Mouse (Mus musculus) small intestine, adult 2 months (tissue): ENCODE data around the gene Hmgb1. TPM values are rescaled to one million over a fixed set of nuclear protein-coding genes. Genes with fewer than 3 reads are reported as not detected.

ENCODE experiments used
- H3K27ac ChIP-seq: fragments of 200-500 bp; 2 replicates; pipeline ENCODE4 v1.5.1; 2012; ENCODE audit warnings: low read depth, low read length, control low read depth, inconsistent platforms; ENCODE audit not compliant: insufficient read depth
- H3K27me3 ChIP-seq: fragments of 200-500 bp; 2 replicates; pipeline ENCODE4 v1.6.1; 2012; ENCODE audit warnings: mild to moderate bottlenecking, moderate library complexity, low read length, inconsistent platforms; ENCODE audit not compliant: control insufficient read depth, insufficient read depth
- H3K36me3 ChIP-seq: fragments of 200-500 bp; 2 replicates; pipeline ENCODE4 v1.6.1; 2012; ENCODE audit warnings: mild to moderate bottlenecking, low read length, control low read depth, inconsistent platforms; ENCODE audit not compliant: control insufficient read depth, insufficient read depth
- H3K4me1 ChIP-seq: fragments of 200-500 bp; 2 replicates; pipeline ENCODE4 v1.6.1; 2012; ENCODE audit warnings: low read length, inconsistent platforms, mixed read lengths; ENCODE audit not compliant: control insufficient read depth, insufficient read depth, insufficient read length
- H3K4me3 ChIP-seq: fragments of 200-500 bp; 2 replicates; pipeline ENCODE4 v1.5.1; 2012; ENCODE audit warnings: low read depth, mild to moderate bottlenecking, control low read depth, inconsistent platforms, low read length, moderate library complexity
- CTCF ChIP-seq: fragments of 200-500 bp; IDR thresholded peaks from 2 replicates; pipeline ENCODE4 v1.5.1; 2012; ENCODE audit warnings: low read depth, mild to moderate bottlenecking, control low read depth, inconsistent platforms, low read length, moderate library complexity, mixed read lengths; ENCODE audit not compliant: insufficient replicate concordance, insufficient read length; ENCODE audit errors: extremely low read depth
- POLR2A ChIP-seq: fragments of 200-500 bp; IDR thresholded peaks from 2 replicates; pipeline ENCODE4 v1.6.1; 2012; ENCODE audit warnings: low read depth, mild to moderate bottlenecking, control low read depth, inconsistent platforms, low read length, moderate library complexity
- WGBS: fragments of 180-500 bp; shearing (Covaris S2); methylation state at CpG from one replicate; pipeline ENCODE4 v1.1.7; 2018; 5-methylcytosine and 5-hydroxymethylcytosine counted together
- polyA plus RNA-seq: library from polyadenylated mRNA; depleted of rRNA; stranded (reverse); fragments of >200 nt; gene quantifications from 2 replicates; pipeline ENCODE4 v1.2.3, GENCODE M21; 2012

Gene Hmgb1
- polyA plus RNA-seq, 1 experiment, result 5.2 TPM

DNA sequence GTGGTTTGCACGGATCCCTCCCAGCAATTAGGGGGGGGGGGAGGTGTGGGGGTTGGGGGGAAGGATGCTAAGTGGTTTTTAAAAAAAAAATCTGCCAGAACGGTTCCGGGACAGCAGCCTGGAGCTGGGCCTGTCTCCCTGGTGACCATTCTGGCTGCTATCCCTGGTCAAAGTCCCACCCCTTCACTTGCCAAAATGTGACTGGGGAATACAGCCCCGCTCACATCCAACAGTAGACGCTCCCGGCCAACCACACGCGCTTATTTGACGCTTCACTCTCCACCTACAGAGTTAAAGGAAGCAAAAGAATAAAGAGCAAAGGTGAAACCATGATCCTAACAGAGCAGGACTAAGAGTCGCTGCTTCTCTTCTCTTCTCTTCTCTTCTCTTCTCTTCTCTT is 146.6 kb downstream of the Hmgb1 start:
- 9% methylated on average over 10 of the region's 10 CpGs for WGBS
- H3K27ac ChIP-seq, result no peak overlapping the region
- no peaks in the 10 kb centered on the region for H3K36me3 ChIP-seq
- no peaks in the 10 kb centered on the region for H3K4me1 ChIP-seq
- H3K4me3 ChIP-seq, result no peak overlapping the region
- no peaks in the 10 kb centered on the region for H3K27me3 ChIP-seq
- TF ChIP-seq CTCF, result no peak
- no peak for TF ChIP-seq POLR2A

GRCm38 (mm10) chr5:149036920-149037319 is 147.4 kb downstream of the Hmgb1 start:
- TF ChIP-seq CTCF, result no peak
- TF ChIP-seq POLR2A, result no peak
- H3K27ac ChIP-seq, result no peak overlapping the region
- no peaks in the 10 kb centered on the region for H3K27me3 ChIP-seq
- 97% methylated on average over 3 of the region's 3 CpGs for WGBS
- no peaks in the 10 kb centered on the region for H3K4me1 ChIP-seq
- no peaks in the 10 kb centered on the region for H3K36me3 ChIP-seq
- no peak overlapping the region for H3K4me3 ChIP-seq

GRCm38 (mm10) chr5:149032438-149032837 is 151.9 kb downstream of the Hmgb1 start:
- Histone ChIP-seq H3K27ac (no peak overlapping the region), H3K4me3 (no peak overlapping the region), H3K36me3 (no peaks in the 10 kb centered on the region), H3K27me3 (no peaks in the 10 kb centered on the region), H3K4me1 (peaks cover 6% of the 10 kb centered on the region; the same call in 1 of the 2 replicates)
- no peak for TF ChIP-seq POLR2A
- TF ChIP-seq CTCF, result no peak
- 97% methylated on average over 4 of the region's 4 CpGs for WGBS

DNA sequence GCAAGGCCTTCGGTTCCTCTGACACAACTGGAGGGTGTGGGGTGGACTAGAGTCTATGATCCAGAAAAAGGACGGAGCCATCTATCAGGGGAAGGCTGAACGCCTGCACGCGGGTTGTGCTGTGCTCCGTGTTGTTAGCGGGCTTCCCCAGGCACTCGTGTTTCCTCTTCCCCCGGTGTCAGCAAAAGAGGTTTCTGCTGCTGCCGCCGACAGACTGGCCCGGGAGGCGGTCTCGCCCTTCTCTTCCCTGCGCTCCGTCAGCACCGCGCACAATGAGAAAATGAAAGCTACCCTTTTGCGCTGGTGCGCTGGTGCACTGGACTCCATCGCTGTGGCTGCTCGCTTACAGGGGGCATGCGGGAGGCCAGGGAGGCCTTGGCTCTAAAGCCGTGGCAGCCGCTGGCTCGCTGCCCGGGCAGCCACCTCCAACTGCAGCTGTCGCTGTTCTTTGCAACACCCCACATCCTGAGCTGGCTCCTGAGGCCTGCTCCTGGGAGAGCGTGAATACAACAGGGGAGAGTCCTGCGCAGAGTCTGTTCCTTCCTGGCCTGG is 153.0 kb downstream of the Hmgb1 start:
- peak overlapping the region; percentile 72 for H3K27ac ChIP-seq
- no peaks in the 10 kb centered on the region for H3K27me3 ChIP-seq
- H3K36me3 ChIP-seq, result no peaks in the 10 kb centered on the region
- no peak for TF ChIP-seq CTCF
- TF ChIP-seq POLR2A, result peak; percentile 56; the same call in 1 of the 2 replicates
- under 1% methylated on average over 30 of the region's 30 CpGs for WGBS
- peak overlapping the region; percentile 62 for H3K4me3 ChIP-seq
- peaks cover 6% of the 10 kb centered on the region; the same call in 1 of the 2 replicates for H3K4me1 ChIP-seq

DNA sequence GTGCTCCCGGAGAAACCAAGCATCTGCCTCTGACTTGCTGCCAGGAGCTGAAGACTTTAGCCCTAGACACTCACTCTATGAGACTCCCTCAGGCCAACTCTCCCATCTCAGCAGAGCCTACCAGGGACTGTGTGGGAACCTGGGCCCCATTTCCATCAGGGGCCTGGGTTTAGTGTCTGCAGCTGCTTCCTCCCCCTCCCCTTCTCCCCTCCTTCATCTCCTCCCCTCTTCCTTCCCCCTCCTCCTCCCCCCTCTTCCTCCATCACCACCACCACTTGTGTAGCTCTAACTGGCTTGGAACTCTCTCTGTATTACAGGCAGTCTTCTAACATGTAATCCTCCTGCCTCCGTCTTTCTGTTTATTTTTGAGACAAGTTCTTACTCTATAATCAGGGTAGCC is 154.2 kb downstream of the Hmgb1 start:
- H3K27me3 ChIP-seq, result no peaks in the 10 kb centered on the region
- H3K27ac ChIP-seq, result no peak overlapping the region
- H3K4me1 ChIP-seq, result peaks cover 6% of the 10 kb centered on the region; the same call in 1 of the 2 replicates
- H3K4me3 ChIP-seq, result no peak overlapping the region
- H3K36me3 ChIP-seq, result no peaks in the 10 kb centered on the region
- 57% methylated on average over 2 of the region's 2 CpGs for WGBS
- TF ChIP-seq CTCF, result no peak
- no peak for TF ChIP-seq POLR2A

- no peaks in the 10 kb centered on the region for H3K36me3 ChIP-seq
- TF ChIP-seq CTCF (no peak), POLR2A (no peak)
- H3K4me3 ChIP-seq, result no peak overlapping the region
- peaks cover 6% of the 10 kb centered on the region; the same call in 1 of the 2 replicates for H3K4me1 ChIP-seq
- no peak overlapping the region for H3K27ac ChIP-seq
- H3K27me3 ChIP-seq, result no peaks in the 10 kb centered on the region
- 28% methylated on average over 5 of the region's 5 CpGs for WGBS
These were observed 155.9 kb downstream of the Hmgb1 start for GRCm38 (mm10) chr5:149028394-149028793.

DNA sequence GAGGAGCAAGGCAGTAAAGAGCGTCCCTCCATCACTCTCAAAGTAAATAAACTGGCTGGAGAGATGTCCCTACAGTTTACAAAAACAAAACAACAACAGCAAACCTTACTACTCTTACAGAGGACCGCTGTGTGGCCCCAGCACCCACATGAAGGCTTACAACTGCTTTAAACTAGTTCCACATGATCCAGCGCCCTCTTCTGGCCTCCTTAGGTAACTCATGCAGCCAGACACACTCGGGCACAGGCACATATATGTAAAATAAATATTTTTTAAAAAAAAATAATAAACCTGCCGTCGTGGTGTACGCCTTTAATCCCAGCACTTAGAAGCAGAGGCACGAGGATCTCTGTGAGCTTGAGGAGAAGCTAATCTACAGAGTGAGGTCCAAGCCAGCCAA is 156.9 kb downstream of the Hmgb1 start:
- no peak for TF ChIP-seq POLR2A
- TF ChIP-seq CTCF, result peak; percentile 33; the same call in 1 of the 2 replicates
- no peaks in the 10 kb centered on the region for H3K36me3 ChIP-seq
- WGBS, result 80% methylated on average over 8 of the region's 8 CpGs
- no peak overlapping the region for H3K27ac ChIP-seq
- no peak overlapping the region for H3K4me3 ChIP-seq
- peaks cover 6% of the 10 kb centered on the region; the same call in 1 of the 2 replicates for H3K4me1 ChIP-seq
- H3K27me3 ChIP-seq, result no peaks in the 10 kb centered on the region

- H3K27ac ChIP-seq, result no peak overlapping the region
- no peaks in the 10 kb centered on the region for H3K4me1 ChIP-seq
- no peaks in the 10 kb centered on the region for H3K36me3 ChIP-seq
- 14% methylated on average over 7 of the region's 7 CpGs for WGBS
- H3K4me3 ChIP-seq, result no peak overlapping the region
- no peaks in the 10 kb centered on the region for H3K27me3 ChIP-seq
- TF ChIP-seq CTCF (no peak), POLR2A (no peak)
These were observed 163.2 kb downstream of the Hmgb1 start for GRCm38 (mm10) chr5:149021120-149021519.
